ENCODE assay signal across 10 mouse cellular contexts in genomic region chr2:153713227-153713626, GRCm38 (mm10). TPM values are rescaled to one million over a fixed set of nuclear protein-coding genes. Genes with fewer than 3 reads are reported as not detected.
DNase-seq lines count a peak whose midpoint lies in the region; ATAC-seq and TF ChIP-seq lines count a peak whose summit lies in the region.
"Had no signal": no experiment of that assay in that cellular context is flagged by ENCODE, and none has a peak within 500 bp of the region (broad histone marks: within the 10 kb centered on the region; RNA-seq: fewer than 3 reads in every experiment).

No protein-coding gene starts in this region.

- H3K9me3 ChIP-seq in intestine, embryonic 15.5 days, result no peaks in the 10 kb centered on the region
- H3K9me3 ChIP-seq in midbrain, embryonic 13.5 days, result no peaks in the 10 kb centered on the region

- H3K4me2 ChIP-seq in intestine, embryonic 15.5 days (replicated peaks), result no peak overlapping the region
- no peak overlapping the region for H3K4me2 ChIP-seq in midbrain, embryonic 13.5 days (replicated peaks)

- DNase-seq in adipocyte (ENCODE audit: low spot score), result peak; percentile 64
- peak; percentile 28 for DNase-seq in cerebellum, adult 8-10 months
- peak; percentile 47 to 69 for DNase-seq in frontal cortex, postnatal 14 days (ENCODE audit: low spot score in 2 of 2)
- peak; percentile 47 to 48 for DNase-seq in left cerebral cortex, postnatal 36 days (ENCODE audit: low spot score in 2 of 2)

- no peak overlapping the region for H3K9ac ChIP-seq in intestine, embryonic 15.5 days
- H3K9ac ChIP-seq in midbrain, embryonic 13.5 days (replicated peaks), result no peak overlapping the region

- peak; percentile 72 for ATAC-seq in intestine, embryonic 15.5 days
- ATAC-seq in midbrain, embryonic 13.5 days, result peak; percentile 85
- no peak for ATAC-seq in activated CD4-positive, CD25-positive, alpha-beta regulatory T cell, adult 4 months

- H3K27me3 ChIP-seq in intestine, embryonic 15.5 days (replicated peaks), result no peaks in the 10 kb centered on the region
- no peaks in the 10 kb centered on the region for H3K27me3 ChIP-seq in midbrain, embryonic 13.5 days
- H3K27me3 ChIP-seq in testis, adult 2 months (ENCODE audit: control insufficient read depth, insufficient read depth, low read length), result no peaks in the 10 kb centered on the region

- 49% methylated on average over 4 of the region's 4 CpGs for WGBS in intestine, embryonic 15.5 days
- 31% methylated on average over 4 of the region's 4 CpGs for WGBS in midbrain, embryonic 13.5 days

- no peak overlapping the region for H3K4me3 ChIP-seq in intestine, embryonic 15.5 days (replicated peaks)
- no peak overlapping the region for H3K4me3 ChIP-seq in midbrain, embryonic 13.5 days (replicated peaks)
- H3K4me3 ChIP-seq in testis, adult 2 months (ENCODE audit: control insufficient read depth, low read depth, low read length), result no peak overlapping the region

- TF ChIP-seq POLR2A in testis, adult 2 months (IDR thresholded peaks at IDR 0.05; ENCODE audit: control insufficient read depth, low read depth, low read length), result no peak

- intact Hi-C loops in left cerebral cortex, postnatal 36 days (cut with DNase I), result loop anchor here (10.0 kb wide), 2 partner anchors 62 to 132 kb away; partner anchors contain the start of gene Efcab8

- no peaks in the 10 kb centered on the region for H3K4me1 ChIP-seq in intestine, embryonic 15.5 days (replicated peaks)
- H3K4me1 ChIP-seq in midbrain, embryonic 13.5 days (replicated peaks), result peaks cover 10% of the 10 kb centered on the region
- no peaks in the 10 kb centered on the region for H3K4me1 ChIP-seq in testis, adult 2 months (ENCODE audit: control insufficient read depth, insufficient read depth, low read length)

- H3K27ac ChIP-seq in intestine, embryonic 15.5 days, result no peak overlapping the region
- peak overlapping the region; percentile 75 for H3K27ac ChIP-seq in midbrain, embryonic 13.5 days
- H3K27ac ChIP-seq in testis, adult 2 months (ENCODE audit: control insufficient read depth, insufficient read depth, low read depth, low read length), result peak overlapping the region; percentile 2
- H3K27ac ChIP-seq: macrophage had no signal

- TF ChIP-seq CTCF in testis, adult 2 months (IDR thresholded peaks at IDR 0.05; ENCODE audit: control insufficient read depth, insufficient read depth, insufficient replicate concordance, low read depth, low read length), result no peak

- no peaks in the 10 kb centered on the region for H3K36me3 ChIP-seq in intestine, embryonic 15.5 days
- H3K36me3 ChIP-seq in midbrain, embryonic 13.5 days, result no peaks in the 10 kb centered on the region
- H3K36me3 ChIP-seq in testis, adult 2 months (ENCODE audit: control insufficient read depth, insufficient read depth, low read length), result no peaks in the 10 kb centered on the region

RNA-seq across cellular contexts. Expression of gene Dnmt3c, which starts 16.8 kb away (rescaled TPM):
- polyA plus RNA-seq in intestine, embryonic 15.5 days (2015; fragmentation: Nextera tagmentation; extraction: Ambion mirVana), result 0.09 TPM in 1 of 2 replicates, not detected in the other
- total RNA-seq in left cerebral cortex, postnatal 36 days (2021), result not detected
- 0.08 TPM in 1 of 2 replicates, not detected in the other for polyA plus RNA-seq in midbrain, embryonic 13.5 days (2015; fragmentation: Nextera tagmentation; extraction: Ambion mirVana)
- 1.1 and 1.2 TPM in 2 replicates for polyA plus RNA-seq in testis, adult 2 months (2012; rRNA removed)
- not detected for polyA plus RNA-seq in activated CD4-positive, CD25-positive, alpha-beta regulatory T cell, adult 4 months (2017; shearing (Covaris generic))
- total RNA-seq: adrenal gland, adult 18-20 months had no signal

RNA-seq across cellular contexts. Expression of gene Mapre1, which starts 27.8 kb away (rescaled TPM):
- 216 and 268 TPM in 2 replicates for polyA plus RNA-seq in intestine, embryonic 15.5 days (2015; fragmentation: Nextera tagmentation; extraction: Ambion mirVana)
- total RNA-seq in left cerebral cortex, postnatal 36 days (2021), result 10 to 100 TPM; 75.0 to 88.2 TPM
- 374 and 420 TPM in 2 replicates for polyA plus RNA-seq in midbrain, embryonic 13.5 days (2015; fragmentation: Nextera tagmentation; extraction: Ambion mirVana)
- 6.3 and 8.2 TPM in 2 replicates for polyA plus RNA-seq in testis, adult 2 months (2012; rRNA removed)
- 100 to 1,000 TPM; 272 to 275 TPM for polyA plus RNA-seq in activated CD4-positive, CD25-positive, alpha-beta regulatory T cell, adult 4 months (2017; shearing (Covaris generic))

Comparison
In these comparisons a context has a peak if more than half of its experiments do, and no peak if none do; other contexts are left out.
1. RNA of gene Mapre1, which starts 27.8 kb away (polyA plus RNA-seq): 374 to 420 TPM in midbrain, embryonic 13.5 days, 272 to 275 TPM in activated CD4-positive, CD25-positive, alpha-beta regulatory T cell, adult 4 months and 216 to 268 TPM in intestine, embryonic 15.5 days; 6.3 to 8.2 TPM in testis, adult 2 months; every median in the first group is over 10 times any median in the second.
2. Peak in every context shown above with its lines, with median percentiles within 50 percentile points of each other: DNase-seq.